9 mouse cellular contexts compared by ENCODE assay signal in the genomic region with DNA sequence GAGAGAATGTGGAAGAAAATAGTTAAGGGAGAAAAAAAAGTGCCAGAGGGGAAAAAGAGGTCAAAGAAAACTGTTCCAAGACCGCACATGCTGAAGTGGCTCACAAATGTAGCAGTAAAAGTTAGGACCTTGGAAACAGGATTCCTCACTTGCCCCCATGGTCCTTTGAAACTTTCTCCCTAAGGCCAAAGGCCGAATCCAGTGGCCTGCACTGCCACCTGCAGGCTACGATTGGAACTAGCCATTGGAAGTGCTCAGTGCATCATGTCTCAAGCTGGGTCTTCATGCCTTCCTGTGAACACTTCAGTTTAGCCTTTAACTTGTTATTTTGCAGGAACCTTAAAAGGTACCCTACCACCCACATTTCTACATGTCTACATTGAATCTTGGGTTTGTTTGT. TPM values are rescaled to one million over a fixed set of nuclear protein-coding genes. Genes with fewer than 3 reads are reported as not detected.
DNase-seq lines count a peak whose midpoint lies in the region; ATAC-seq and TF ChIP-seq lines count a peak whose summit lies in the region.
"Had no signal": no experiment of that assay in that cellular context is flagged by ENCODE, and none has a peak within 500 bp of the region (broad histone marks: within the 10 kb centered on the region; RNA-seq: fewer than 3 reads in every experiment).

No protein-coding gene starts in this region.

- no peak for TF ChIP-seq POLR2A in ES-Bruce4 (IDR thresholded peaks at IDR 0.05; ENCODE audit: insufficient read depth, low read length)
- TF ChIP-seq POLR2A in cerebellum, adult 2 months (IDR thresholded peaks at IDR 0.05; ENCODE audit: borderline replicate concordance, insufficient read depth, low read length): no peak

- H3K27me3 ChIP-seq in C2C12 (ENCODE audit: control insufficient read depth, insufficient read depth, insufficient read length) (no peaks in the 10 kb centered on the region), ES-Bruce4 (ENCODE audit: control insufficient read depth, insufficient read depth, low read length, poor library complexity, severe bottlenecking) (no peaks in the 10 kb centered on the region)
- H3K27me3 ChIP-seq in cerebellum, adult 2 months (ENCODE audit: control insufficient read depth, insufficient read depth, low read length): no peaks in the 10 kb centered on the region
- H3K27me3 ChIP-seq: liver, embryonic 15.5 days had no signal

- no peaks in the 10 kb centered on the region for H3K4me1 ChIP-seq in ES-Bruce4 (ENCODE audit: control insufficient read depth, insufficient read depth, low read length)
- H3K4me1 ChIP-seq in cerebellum, adult 2 months (ENCODE audit: control insufficient read depth, insufficient read depth, low read length): no peaks in the 10 kb centered on the region; the same call in 1 of the 2 replicates
- H3K4me1 ChIP-seq: liver, embryonic 15.5 days had no signal

- H3K9ac ChIP-seq in ES-Bruce4 (ENCODE audit: low read depth, poor library complexity, severe bottlenecking): no peak overlapping the region
- H3K9ac ChIP-seq: liver, embryonic 15.5 days had no signal

- DNase-seq in cerebellum, adult 2 months: peak; percentile 20 to 44
- peak; percentile 16 to 31 for DNase-seq in gastrocnemius, adult 8-10 months (ENCODE audit: low spot score in 2 of 2)
- DNase-seq in layer of hippocampus, adult 8-10 months (ENCODE audit: low spot score in 2 of 2): peak; percentile 10 to 55
- DNase-seq in lung, postnatal 36 days: peak; percentile 78
- peak; percentile 36 for DNase-seq in spleen, adult 12 weeks (ENCODE audit: low spot score)

- H3K36me3 ChIP-seq in C2C12 (ENCODE audit: control insufficient read depth, insufficient read depth) (no peaks in the 10 kb centered on the region), ES-Bruce4 (ENCODE audit: control insufficient read depth, insufficient read depth, low read length, poor library complexity, severe bottlenecking) (no peaks in the 10 kb centered on the region)
- H3K36me3 ChIP-seq: liver, embryonic 15.5 days had no signal

- no peak for ATAC-seq in erythroblast, adult 5-6 weeks (replicated peaks; ENCODE audit: low FRiP score, poor library complexity, severe bottlenecking)

- no peaks in the 10 kb centered on the region for H3K79me3 ChIP-seq in C2C12 (ENCODE audit: low read depth)

- H3K79me2 ChIP-seq in C2C12 (ENCODE audit: control insufficient read depth, insufficient read depth): no peaks in the 10 kb centered on the region

- WGBS in cerebellum, adult 2 months: 16% methylated on average over 3 of the region's 3 CpGs

- TF ChIP-seq EP300 in ES-Bruce4 (IDR thresholded peaks at IDR 0.05; ENCODE audit: insufficient read depth, low read depth, low read length): no peak

- H3K9me3 ChIP-seq in ES-Bruce4 (replicated peaks; ENCODE audit: control insufficient read depth, insufficient read depth, low read length, poor library complexity, severe bottlenecking): no peaks in the 10 kb centered on the region
- H3K9me3 ChIP-seq: liver, embryonic 15.5 days had no signal

- H3K4me3 ChIP-seq in C2C12 (ENCODE audit: insufficient read depth, poor library complexity, severe bottlenecking) (no peak overlapping the region), ES-Bruce4 (ENCODE audit: low read depth, low read length) (no peak overlapping the region)
- H3K4me3 ChIP-seq in cerebellum, adult 2 months (replicated peaks; ENCODE audit: insufficient read depth, low read depth, low read length): no peak overlapping the region
- H3K4me3 ChIP-seq: liver, embryonic 15.5 days had no signal

- no peak overlapping the region for H3ac ChIP-seq in C2C12 (ENCODE audit: control insufficient read depth, insufficient read length, low read depth)

- peak; percentile 70 for TF ChIP-seq CTCF in C2C12 (IDR thresholded peaks at IDR 0.05; ENCODE audit: control insufficient read depth, insufficient read depth, insufficient read length)
- TF ChIP-seq CTCF in ES-Bruce4 (IDR thresholded peaks at IDR 0.05; ENCODE audit: low read depth, low read length): peak; percentile 91
- peak; percentile 91 for TF ChIP-seq CTCF in cerebellum, adult 2 months (IDR thresholded peaks at IDR 0.05; ENCODE audit: borderline replicate concordance, insufficient read depth, low read depth, low read length)

- H3K27ac ChIP-seq in ES-Bruce4 (ENCODE audit: insufficient read depth, low read length): no peak overlapping the region
- no peak overlapping the region for H3K27ac ChIP-seq in cerebellum, adult 2 months (ENCODE audit: insufficient read depth, low read length)
- H3K27ac ChIP-seq: liver, embryonic 15.5 days had no signal

TF ChIP-seq in C2C12, 6 proteins besides CTCF, POLR2A, EP300 and RAD21:
- TF ChIP-seq CEBPB (IDR thresholded peaks at IDR 0.05; ENCODE audit: low read depth): no peak
- no peak for TF ChIP-seq FOSL1 (IDR thresholded peaks at IDR 0.05; ENCODE audit: insufficient read depth, low read length, poor library complexity, severe bottlenecking)
- no peak for TF ChIP-seq MYOG (IDR thresholded peaks at IDR 0.05; ENCODE audit: control insufficient read depth, extremely low read depth, insufficient read length)
- TF ChIP-seq USF1 (IDR thresholded peaks at IDR 0.05; ENCODE audit: low read depth): no peak
- TF ChIP-seq MYOD1 (IDR thresholded peaks at IDR 0.05; ENCODE audit: control insufficient read depth, insufficient read length, low read depth): no peak
- no peak for TF ChIP-seq MAX (IDR thresholded peaks at IDR 0.05)

RNA-seq across cellular contexts. Expression of a gene that starts 56.3 kb away (rescaled TPM):
- polyA plus RNA-seq in C2C12 (2012; fragmentation: generic; extraction: Trizol): 0.81 TPM
- 4.6 and 4.8 TPM in 2 replicates for polyA plus RNA-seq in ES-Bruce4 (2011; ENCODE audit: insufficient read depth, insufficient read length, low read depth, missing spikeins)
- polyA plus RNA-seq in cerebellum, adult 2 months (2012; rRNA removed): 0.29 and 0.64 TPM in 2 replicates
- total RNA-seq in gastrocnemius, adult 8-10 months (2022): under 1 TPM in 2 of 4 experiments, not detected in 2; 0.08 to 0.51 TPM
- 1 to 10 TPM; 2.0 to 2.9 (median 2.2) TPM for total RNA-seq in layer of hippocampus, adult 8-10 months (2022)
- total RNA-seq in erythroblast, adult 5-6 weeks (2015; ENCODE audit: low replicate concordance): 2.1 and 5.6 TPM in 2 replicates
- total RNA-seq in erythroblast, adult 5-6 weeks (2017; ENCODE audit: low replicate concordance): 3.2 and 9.6 TPM in 2 replicates

Comparison
In these comparisons a context has a peak if more than half of its experiments do, and no peak if none do; other contexts are left out.
1. DNase-seq: peak in every context shown above with its lines; median percentile 78 in lung, postnatal 36 days; 36 in spleen, adult 12 weeks; 32 in layer of hippocampus, adult 8-10 months; 32 in cerebellum, adult 2 months; 24 in gastrocnemius, adult 8-10 months.